In genomic region chr4:100411841-100412539, GRCm38 (mm10) we compare ENCODE assay signal across 19 mouse cellular contexts.
A peak's percentile ranks its signal among the peaks of the same experiment; 100 is the strongest.
DNase-seq lines count a peak whose midpoint lies in the region; ATAC-seq and TF ChIP-seq lines count a peak whose summit lies in the region.
"Had no signal": no experiment of that assay in that cellular context is flagged by ENCODE, and none has a peak within 500 bp of the region (broad histone marks: within the 10 kb centered on the region; RNA-seq: fewer than 3 reads in every experiment).

No protein-coding gene starts in this region.

- no peak overlapping the region for H3K9ac ChIP-seq in hindbrain, embryonic 13.5 days
- H3K9ac ChIP-seq in hindbrain, embryonic 14.5 days: no peak overlapping the region
- no peak overlapping the region for H3K9ac ChIP-seq in midbrain, postnatal 0 days (replicated peaks; ENCODE audit: low read length, poor library complexity, severe bottlenecking)
- H3K9ac ChIP-seq: embryonic facial prominence, embryonic 15.5 days; heart, embryonic 15.5 days; neural tube, embryonic 12.5 days; stomach, embryonic 15.5 days had no signal

- no peaks in the 10 kb centered on the region for H3K27me3 ChIP-seq in hindbrain, embryonic 13.5 days
- no peaks in the 10 kb centered on the region for H3K27me3 ChIP-seq in hindbrain, embryonic 10.5 days (ENCODE audit: insufficient read depth, poor library complexity, severe bottlenecking)
- H3K27me3 ChIP-seq in hindbrain, embryonic 14.5 days (ENCODE audit: control insufficient read depth, insufficient read depth, low read length): no peaks in the 10 kb centered on the region
- no peaks in the 10 kb centered on the region for H3K27me3 ChIP-seq in midbrain, postnatal 0 days (ENCODE audit: insufficient read depth, low read length)
- H3K27me3 ChIP-seq: embryonic facial prominence, embryonic 15.5 days; heart, embryonic 15.5 days; neural tube, embryonic 12.5 days; stomach, embryonic 15.5 days had no signal

- no peaks in the 10 kb centered on the region for H3K36me3 ChIP-seq in hindbrain, embryonic 13.5 days
- peaks cover 4% of the 10 kb centered on the region; the same call in 1 of the 2 replicates for H3K36me3 ChIP-seq in hindbrain, embryonic 10.5 days
- H3K36me3 ChIP-seq in hindbrain, embryonic 14.5 days (replicated peaks; ENCODE audit: control insufficient read depth, insufficient read depth): no peaks in the 10 kb centered on the region
- no peaks in the 10 kb centered on the region for H3K36me3 ChIP-seq in midbrain, postnatal 0 days (ENCODE audit: insufficient read depth, low read length)
- H3K36me3 ChIP-seq: neural tube, embryonic 12.5 days; stomach, embryonic 15.5 days had no signal

- H3K27ac ChIP-seq in hindbrain, embryonic 13.5 days: no peak overlapping the region
- no peak overlapping the region; the same call in 1 of the 2 replicates for H3K27ac ChIP-seq in hindbrain, embryonic 10.5 days
- no peak overlapping the region for H3K27ac ChIP-seq in hindbrain, embryonic 14.5 days
- no peak overlapping the region for H3K27ac ChIP-seq in midbrain, postnatal 0 days (ENCODE audit: low read depth, low read length)
- H3K27ac ChIP-seq: embryonic facial prominence, embryonic 15.5 days; heart, embryonic 15.5 days; kidney, postnatal 0 days; neural tube, embryonic 12.5 days; stomach, embryonic 15.5 days had no signal

- no peak overlapping the region for H3K4me3 ChIP-seq in hindbrain, embryonic 13.5 days
- no peak overlapping the region for H3K4me3 ChIP-seq in hindbrain, embryonic 10.5 days
- no peak overlapping the region for H3K4me3 ChIP-seq in hindbrain, embryonic 14.5 days (replicated peaks; ENCODE audit: low read length)
- H3K4me3 ChIP-seq in midbrain, postnatal 0 days (ENCODE audit: low read depth, low read length): no peak overlapping the region
- H3K4me3 ChIP-seq: embryonic facial prominence, embryonic 15.5 days; heart, embryonic 15.5 days; neural tube, embryonic 12.5 days; stomach, embryonic 15.5 days had no signal

- no peaks in the 10 kb centered on the region for H3K9me3 ChIP-seq in hindbrain, embryonic 13.5 days
- H3K9me3 ChIP-seq in hindbrain, embryonic 10.5 days: no peaks in the 10 kb centered on the region
- H3K9me3 ChIP-seq in hindbrain, embryonic 14.5 days (ENCODE audit: control insufficient read depth, low read length): no peaks in the 10 kb centered on the region
- H3K9me3 ChIP-seq in midbrain, postnatal 0 days (ENCODE audit: low read length): no peaks in the 10 kb centered on the region
- H3K9me3 ChIP-seq: embryonic facial prominence, embryonic 15.5 days; heart, embryonic 15.5 days; neural tube, embryonic 12.5 days; stomach, embryonic 15.5 days had no signal

- H3K4me2 ChIP-seq in hindbrain, embryonic 13.5 days: no peak overlapping the region
- H3K4me2 ChIP-seq in hindbrain, embryonic 14.5 days (replicated peaks): no peak overlapping the region
- no peak overlapping the region for H3K4me2 ChIP-seq in midbrain, postnatal 0 days (ENCODE audit: low read depth, low read length, poor library complexity, severe bottlenecking)
- H3K4me2 ChIP-seq: embryonic facial prominence, embryonic 15.5 days; heart, embryonic 15.5 days; neural tube, embryonic 12.5 days; stomach, embryonic 15.5 days had no signal

- DNase-seq in hindbrain, embryonic 10.5 days (ENCODE audit: low spot score): no peak
- peak; percentile 18 for DNase-seq in ZHBTc4 (ENCODE audit: low read depth, low spot score)
- DNase-seq in hindbrain, embryonic 14.5 days (ENCODE audit: low spot score): no peak
- peak; percentile 16 for DNase-seq in midbrain, postnatal 0 days (ENCODE audit: low spot score)
- DNase-seq in layer of hippocampus, postnatal 25 days (ENCODE audit: extremely low spot score in 1 of 2, low spot score in 1 of 2): no peak
- DNase-seq in cerebellum, adult 9-11 months: no peak
- no peak for DNase-seq in gastrocnemius, postnatal 4 days (ENCODE audit: low spot score in 2 of 2)
- DNase-seq: cerebellum, postnatal 36 days; liver; lung, adult 2 months; lung, postnatal 4 days had no signal

- 0 out of 2 replicates have a peak, but pooled peaks cover 5% of the 10 kb centered on the region for H3K4me1 ChIP-seq in hindbrain, embryonic 13.5 days (replicated peaks)
- H3K4me1 ChIP-seq in hindbrain, embryonic 10.5 days (replicated peaks): peaks cover 17% of the 10 kb centered on the region
- H3K4me1 ChIP-seq in hindbrain, embryonic 14.5 days (replicated peaks; ENCODE audit: control insufficient read depth, insufficient read depth, low read length): 0 out of 2 replicates have a peak, but pooled peaks cover 5% of the 10 kb centered on the region
- H3K4me1 ChIP-seq in midbrain, postnatal 0 days (ENCODE audit: insufficient read depth, low read length): 0 out of 2 replicates have a peak, but pooled peaks cover 2% of the 10 kb centered on the region
- H3K4me1 ChIP-seq: neural tube, embryonic 12.5 days; stomach, embryonic 15.5 days had no signal

- peak; percentile 63; the same call in 1 of the 2 replicates for ATAC-seq in hindbrain, embryonic 13.5 days (ENCODE audit: low FRiP score)
- ATAC-seq in hindbrain, embryonic 14.5 days (ENCODE audit: low FRiP score): 0 out of 2 replicates have a peak, but pooled peaks have one; percentile 43
- no peak for ATAC-seq in midbrain, postnatal 0 days (ENCODE audit: low FRiP score)
- ATAC-seq: activated CD4-positive, CD25-positive, alpha-beta regulatory T cell, adult 4 months; inflammation-experienced regulatory T-cells, adult 6 months had no signal

- TF ChIP-seq CTCF in midbrain, postnatal 0 days (IDR thresholded peaks at IDR 0.05): no peak

- 44% methylated on average over 13 of the region's 13 CpGs for WGBS in hindbrain, embryonic 13.5 days
- WGBS in hindbrain, embryonic 10.5 days: 51% methylated on average over 13 of the region's 13 CpGs
- WGBS in hindbrain, embryonic 14.5 days: 34% methylated on average over 13 of the region's 13 CpGs
- 19% methylated on average over 13 of the region's 13 CpGs for WGBS in midbrain, postnatal 0 days

Comparison
In these comparisons a context has a peak if more than half of its experiments do, and no peak if none do; other contexts are left out.
1. DNase-seq: peak in ZHBTc4 (single experiment) and midbrain, postnatal 0 days (single experiment); none in hindbrain, embryonic 10.5 days (single experiment), hindbrain, embryonic 14.5 days (single experiment), layer of hippocampus, postnatal 25 days (0 of 2), cerebellum, adult 9-11 months (single experiment) and gastrocnemius, postnatal 4 days (0 of 2).